Mouse (Mus musculus): ENCODE measurements around the gene Smarca4. TPM values are rescaled to one million over a fixed set of nuclear protein-coding genes. Genes with fewer than 3 reads are reported as not detected.
"Not testable (repeated sequence)": the region's sequence is repeated elsewhere in the genome, so short reads cannot be mapped to it uniquely, and the experiment has no call there.

Smarca4 gene
- polyA plus RNA-seq, 1 experiment = 77.3 TPM

- Histone ChIP-seq H3K27ac (ENCODE audit: insufficient read depth, low read length) (no peak overlapping the region), H3K4me1 (ENCODE audit: control insufficient read depth, insufficient read depth, low read length) (0 out of 2 replicates have a peak, but pooled peaks cover 6% of the 10 kb centered on the region), H3K4me3 (ENCODE audit: insufficient read depth, low read length) (no peak overlapping the region)
- TF ChIP-seq POLR2A (IDR thresholded peaks at IDR 0.05; ENCODE audit: extremely low read depth, insufficient read depth, low read length) = peak; percentile 25; the same call in 1 of the 2 replicates
- TF ChIP-seq CTCF (IDR thresholded peaks at IDR 0.05; ENCODE audit: extremely low read depth, insufficient read depth, low read length) = no peak
These were observed 28.2 kb upstream of the Smarca4 start for GRCm38 (mm10) chr9:21587678-21588349.

- Histone ChIP-seq H3K4me3 (ENCODE audit: insufficient read depth, low read length) (no peak overlapping the region), H3K4me1 (ENCODE audit: control insufficient read depth, insufficient read depth, low read length) (0 out of 2 replicates have a peak, but pooled peaks cover 6% of the 10 kb centered on the region), H3K27ac (ENCODE audit: insufficient read depth, low read length) (no peak overlapping the region)
- TF ChIP-seq CTCF (IDR thresholded peaks at IDR 0.05; ENCODE audit: extremely low read depth, insufficient read depth, low read length) (no peak), POLR2A (IDR thresholded peaks at IDR 0.05; ENCODE audit: extremely low read depth, insufficient read depth, low read length) (no peak)
These were observed 27.6 kb upstream of the Smarca4 start for GRCm38 (mm10) chr9:21588350-21588749.

- H3K4me1 ChIP-seq (ENCODE audit: control insufficient read depth, insufficient read depth, low read length) = 0 out of 2 replicates have a peak, but pooled peaks cover 6% of the 10 kb centered on the region
- no peak overlapping the region for H3K4me3 ChIP-seq (ENCODE audit: insufficient read depth, low read length)
- H3K27ac ChIP-seq (ENCODE audit: insufficient read depth, low read length) = no peak overlapping the region
- 0 out of 2 replicates have a peak, but pooled peaks have one; percentile 23 for TF ChIP-seq POLR2A (IDR thresholded peaks at IDR 0.05; ENCODE audit: extremely low read depth, insufficient read depth, low read length)
- no peak for TF ChIP-seq CTCF (IDR thresholded peaks at IDR 0.05; ENCODE audit: extremely low read depth, insufficient read depth, low read length)
These were observed 26.4 kb upstream of the Smarca4 start for GRCm38 (mm10) chr9:21589538-21589937.

GRCm38 (mm10) chr9:21591127-21591830 is 24.7 kb upstream of the Smarca4 start:
- Histone ChIP-seq H3K4me3 (ENCODE audit: insufficient read depth, low read length) (no peak overlapping the region; the same call in 1 of the 2 replicates), H3K4me1 (ENCODE audit: control insufficient read depth, insufficient read depth, low read length) (0 out of 2 replicates have a peak, but pooled peaks cover 6% of the 10 kb centered on the region), H3K27ac (ENCODE audit: insufficient read depth, low read length) (no peak overlapping the region)
- TF ChIP-seq CTCF (IDR thresholded peaks at IDR 0.05; ENCODE audit: extremely low read depth, insufficient read depth, low read length) = 0 out of 2 replicates have a peak, but pooled peaks have one; percentile 0
- no peak for TF ChIP-seq POLR2A (IDR thresholded peaks at IDR 0.05; ENCODE audit: extremely low read depth, insufficient read depth, low read length)

GRCm38 (mm10) chr9:21591831-21592702 is 23.9 kb upstream of the Smarca4 start:
- Histone ChIP-seq H3K27ac (ENCODE audit: insufficient read depth, low read length) (0 out of 2 replicates have a peak overlapping the region, but pooled peaks have one; percentile 11), H3K4me1 (ENCODE audit: control insufficient read depth, insufficient read depth, low read length) (0 out of 2 replicates have a peak, but pooled peaks cover 6% of the 10 kb centered on the region), H3K4me3 (ENCODE audit: insufficient read depth, low read length) (peak overlapping the region; percentile 54)
- TF ChIP-seq POLR2A (IDR thresholded peaks at IDR 0.05; ENCODE audit: extremely low read depth, insufficient read depth, low read length) (no peak), CTCF (IDR thresholded peaks at IDR 0.05; ENCODE audit: extremely low read depth, insufficient read depth, low read length) (no peak)

- H3K27ac ChIP-seq (ENCODE audit: insufficient read depth, low read length) = peak within 1 kb of the TSS; percentile 29
- H3K4me1 ChIP-seq (ENCODE audit: control insufficient read depth, insufficient read depth, low read length) = 0 out of 2 replicates have a peak, but pooled peaks cover 4% of the 10 kb centered on the region
- TF ChIP-seq CTCF (IDR thresholded peaks at IDR 0.05; ENCODE audit: extremely low read depth, insufficient read depth, low read length) (no peak), POLR2A (IDR thresholded peaks at IDR 0.05; ENCODE audit: extremely low read depth, insufficient read depth, low read length) (peak; percentile 74; the same call in 1 of the 2 replicates)
- H3K4me3 ChIP-seq (ENCODE audit: insufficient read depth, low read length) = peak within 1 kb of the TSS; percentile 54
These were observed 23.3 kb upstream of the Smarca4 start, which contains the start of the genes Timm29 and Yipf2 for GRCm38 (mm10) chr9:21592703-21593121. Timm29 (plus strand) TSS chr9:21592722. Yipf2 (minus strand) TSS chr9:21592828.

- Histone ChIP-seq H3K4me3 (ENCODE audit: insufficient read depth, low read length) (peak overlapping the region; percentile 54), H3K27ac (ENCODE audit: insufficient read depth, low read length) (peak overlapping the region; percentile 29), H3K4me1 (ENCODE audit: control insufficient read depth, insufficient read depth, low read length) (0 out of 2 replicates have a peak, but pooled peaks cover 4% of the 10 kb centered on the region)
- TF ChIP-seq CTCF (IDR thresholded peaks at IDR 0.05; ENCODE audit: extremely low read depth, insufficient read depth, low read length) = no peak
- 0 out of 2 replicates have a peak, but pooled peaks have one; percentile 6 for TF ChIP-seq POLR2A (IDR thresholded peaks at IDR 0.05; ENCODE audit: extremely low read depth, insufficient read depth, low read length)
These were observed 22.7 kb upstream of the Smarca4 start for GRCm38 (mm10) chr9:21593122-21593721.

- not testable (repeated sequence) for H3K4me1 ChIP-seq (ENCODE audit: control insufficient read depth, insufficient read depth, low read length); H3K27ac ChIP-seq (ENCODE audit: insufficient read depth, low read length)
- H3K4me3 ChIP-seq (ENCODE audit: insufficient read depth, low read length) = peak overlapping the region; percentile 54; the same call in 1 of the 2 replicates
These were observed 21.6 kb upstream of the Smarca4 start for GRCm38 (mm10) chr9:21594350-21594749.
